Mouse (Mus musculus) myocyte (in vitro differentiated cells): ENCODE results near the gene Lrrk1. TPM values are rescaled to one million over a fixed set of nuclear protein-coding genes. Genes with fewer than 3 reads are reported as not detected.

Experiments used
- H3K27me3 ChIP-seq: one replicate; pipeline ENCODE4 v1.6.1; 2011; ENCODE audit not compliant: control insufficient read depth, insufficient read depth, insufficient read length
- H3K36me3 ChIP-seq: one replicate; pipeline ENCODE4 v1.6.1; 2011; ENCODE audit not compliant: control insufficient read depth, insufficient read depth
- H3K4me2 ChIP-seq: one replicate; pipeline ENCODE4 v1.6.1; 2011; ENCODE audit warnings: low read depth, control low read depth
- H3K4me3 ChIP-seq: one replicate; pipeline ENCODE4 v1.5.1; 2011; ENCODE audit warnings: mild to moderate bottlenecking, control low read depth, moderate library complexity
- H3K79me2 ChIP-seq: one replicate; pipeline ENCODE4 v1.6.1; 2011; ENCODE audit not compliant: control insufficient read depth, insufficient read depth
- H3ac ChIP-seq: one replicate; pipeline ENCODE4 v1.6.1; 2011; ENCODE audit not compliant: control insufficient read depth, insufficient read length
- CEBPB ChIP-seq: IDR thresholded peaks from 2 replicates; pipeline ENCODE4 v1.6.1; 2011; ENCODE audit warnings: mild to moderate bottlenecking, moderate library complexity; ENCODE audit not compliant: poor library complexity, insufficient read depth, severe bottlenecking
- E2F4 ChIP-seq: IDR thresholded peaks from one replicate; pipeline ENCODE4 v1.6.1; 2011; ENCODE audit warnings: mild to moderate bottlenecking, control low read depth, moderate library complexity; ENCODE audit not compliant: insufficient read depth
- MAX ChIP-seq: IDR thresholded peaks from one replicate; pipeline ENCODE4 v1.6.1; 2011; ENCODE audit warnings: low read depth, mild to moderate bottlenecking, control low read depth
- MYOD1 ChIP-seq, 3 experiments: IDR thresholded peaks; one replicate each; pipeline ENCODE4 v1.6.1; 2011; ENCODE audit warnings: control low read depth in 2 of 3, low read depth in 2 of 3, mild to moderate bottlenecking in 2 of 3, moderate library complexity in 1 of 3; ENCODE audit not compliant: insufficient read length in 2 of 3, control insufficient read depth in 1 of 3
- MYOG ChIP-seq, 3 experiments: IDR thresholded peaks; one replicate each; pipeline ENCODE4 v1.6.1; 2011; ENCODE audit warnings: control low read depth in 2 of 3, low read depth in 2 of 3, mild to moderate bottlenecking in 2 of 3; ENCODE audit not compliant: insufficient read length in 2 of 3, control insufficient read depth in 1 of 3, insufficient read depth in 1 of 3
- POLR2A ChIP-seq: IDR thresholded peaks from one replicate; pipeline ENCODE4 v1.6.1; 2011; ENCODE audit warnings: low read depth, mild to moderate bottlenecking, control low read depth, moderate library complexity; ENCODE audit not compliant: insufficient read length
- POLR2AphosphoS2 ChIP-seq: IDR thresholded peaks from one replicate; pipeline ENCODE4 v1.6.1; 2011; ENCODE audit warnings: low read depth, control low read depth; ENCODE audit not compliant: insufficient read length
- REST ChIP-seq: IDR thresholded peaks from one replicate; pipeline ENCODE4 v1.6.1; 2011; ENCODE audit warnings: mild to moderate bottlenecking, control low read depth, moderate library complexity; ENCODE audit not compliant: insufficient read depth, insufficient read length
- SRF ChIP-seq: IDR thresholded peaks from one replicate; pipeline ENCODE4 v1.6.1; 2011; ENCODE audit warnings: low read depth; ENCODE audit not compliant: control insufficient read depth, insufficient read length
- TCF12 ChIP-seq: IDR thresholded peaks from one replicate; pipeline ENCODE4 v1.6.1; 2011; ENCODE audit warnings: mild to moderate bottlenecking, control low read depth; ENCODE audit not compliant: poor library complexity, insufficient read depth, severe bottlenecking
- TCF3 ChIP-seq: IDR thresholded peaks from one replicate; pipeline ENCODE4 v1.6.1; 2011; ENCODE audit warnings: low read depth, control low read depth; ENCODE audit not compliant: insufficient read length
- USF1 ChIP-seq: IDR thresholded peaks from one replicate; pipeline ENCODE4 v1.6.1; 2011; ENCODE audit warnings: low read depth, mild to moderate bottlenecking, control low read depth, moderate library complexity
- polyA plus RNA-seq: library from polyadenylated mRNA; unstranded; fragments of >200 nt; fragmentation: generic; extraction: Trizol; gene quantifications from one replicate; pipeline ENCODE4 v1.2.1, GENCODE M21; 2012; ENCODE audit warnings: missing spikeins

Lrrk1 gene
- polyA plus RNA-seq, 1 experiment: 24.8 TPM

DNA sequence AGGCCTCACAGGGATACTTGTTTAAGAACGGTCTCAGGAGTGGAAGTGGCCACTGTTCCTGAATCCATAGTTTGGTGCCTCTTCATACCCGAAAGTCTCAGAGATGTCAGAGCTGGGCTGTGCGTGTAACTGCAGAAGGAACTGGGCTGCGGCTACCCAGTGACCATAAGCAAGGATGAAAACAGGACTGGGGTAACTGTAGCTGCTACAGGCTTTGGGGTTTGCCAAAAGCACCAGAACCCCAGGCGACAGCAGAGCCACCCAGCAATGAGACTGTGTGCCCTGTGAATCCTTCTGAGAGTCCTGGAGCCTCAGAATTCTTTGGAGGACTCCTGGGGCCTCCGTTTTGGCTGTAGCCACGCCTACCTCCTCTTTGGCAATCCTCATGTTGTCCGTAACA is 13.5 kb upstream of the Lrrk1 start:
- Histone ChIP-seq H3K4me3 (no peak overlapping the region), H3K27me3 (no peaks in the 10 kb centered on the region), H3ac (no peak overlapping the region), H3K36me3 (no peaks in the 10 kb centered on the region), H3K4me2 (no peak overlapping the region), H3K79me2 (no peaks in the 10 kb centered on the region)
- TF ChIP-seq TCF3: no peak
- no peak for TF ChIP-seq TCF12
- TF ChIP-seq E2F4: no peak
- TF ChIP-seq POLR2A: no peak
- no peak for TF ChIP-seq MYOD1 (IDR thresholded peaks at IDR 0.05; ENCODE audit: control insufficient read depth in 1 of 3, insufficient read length in 2 of 3, low read depth in 2 of 3)
- TF ChIP-seq MAX: no peak
- no peak for TF ChIP-seq CEBPB
- no peak for TF ChIP-seq USF1
- TF ChIP-seq REST: no peak
- no peak for TF ChIP-seq SRF
- no peak for TF ChIP-seq MYOG (IDR thresholded peaks at IDR 0.05; ENCODE audit: control insufficient read depth in 1 of 3, insufficient read depth in 1 of 3, insufficient read length in 2 of 3, low read depth in 2 of 3)
- no peak for TF ChIP-seq POLR2AphosphoS2

DNA sequence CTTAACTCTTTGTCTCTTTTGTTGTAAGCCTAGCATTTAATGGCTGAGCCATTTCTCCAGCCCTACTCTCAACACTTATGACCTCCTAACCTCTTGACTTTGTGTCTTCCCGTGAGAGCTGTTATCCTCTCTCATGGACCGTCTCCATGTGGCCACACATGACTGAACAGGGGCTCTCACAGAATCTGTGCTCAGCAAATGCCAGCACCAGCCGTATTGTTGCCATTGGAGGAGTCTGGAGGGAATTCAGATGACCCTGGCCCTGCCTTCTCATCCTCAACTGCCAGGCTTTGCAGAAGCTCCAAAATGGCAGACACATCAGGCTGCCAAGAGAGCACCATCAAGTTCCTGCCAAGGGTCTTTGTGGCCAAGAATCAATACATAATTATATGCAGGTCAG is 9.1 kb upstream of the Lrrk1 start:
- no peak overlapping the region for H3K4me2 ChIP-seq
- no peak overlapping the region for H3ac ChIP-seq
- H3K4me3 ChIP-seq: no peak overlapping the region
- no peaks in the 10 kb centered on the region for H3K79me2 ChIP-seq
- no peaks in the 10 kb centered on the region for H3K27me3 ChIP-seq
- H3K36me3 ChIP-seq: no peaks in the 10 kb centered on the region
- TF ChIP-seq REST: no peak
- no peak for TF ChIP-seq MYOD1 (IDR thresholded peaks at IDR 0.05; ENCODE audit: control insufficient read depth in 1 of 3, insufficient read length in 2 of 3, low read depth in 2 of 3)
- TF ChIP-seq SRF: no peak
- TF ChIP-seq TCF3: no peak
- no peak for TF ChIP-seq TCF12
- TF ChIP-seq MYOG (IDR thresholded peaks at IDR 0.05; ENCODE audit: control insufficient read depth in 1 of 3, insufficient read depth in 1 of 3, insufficient read length in 2 of 3, low read depth in 2 of 3): no peak
- no peak for TF ChIP-seq USF1

DNA sequence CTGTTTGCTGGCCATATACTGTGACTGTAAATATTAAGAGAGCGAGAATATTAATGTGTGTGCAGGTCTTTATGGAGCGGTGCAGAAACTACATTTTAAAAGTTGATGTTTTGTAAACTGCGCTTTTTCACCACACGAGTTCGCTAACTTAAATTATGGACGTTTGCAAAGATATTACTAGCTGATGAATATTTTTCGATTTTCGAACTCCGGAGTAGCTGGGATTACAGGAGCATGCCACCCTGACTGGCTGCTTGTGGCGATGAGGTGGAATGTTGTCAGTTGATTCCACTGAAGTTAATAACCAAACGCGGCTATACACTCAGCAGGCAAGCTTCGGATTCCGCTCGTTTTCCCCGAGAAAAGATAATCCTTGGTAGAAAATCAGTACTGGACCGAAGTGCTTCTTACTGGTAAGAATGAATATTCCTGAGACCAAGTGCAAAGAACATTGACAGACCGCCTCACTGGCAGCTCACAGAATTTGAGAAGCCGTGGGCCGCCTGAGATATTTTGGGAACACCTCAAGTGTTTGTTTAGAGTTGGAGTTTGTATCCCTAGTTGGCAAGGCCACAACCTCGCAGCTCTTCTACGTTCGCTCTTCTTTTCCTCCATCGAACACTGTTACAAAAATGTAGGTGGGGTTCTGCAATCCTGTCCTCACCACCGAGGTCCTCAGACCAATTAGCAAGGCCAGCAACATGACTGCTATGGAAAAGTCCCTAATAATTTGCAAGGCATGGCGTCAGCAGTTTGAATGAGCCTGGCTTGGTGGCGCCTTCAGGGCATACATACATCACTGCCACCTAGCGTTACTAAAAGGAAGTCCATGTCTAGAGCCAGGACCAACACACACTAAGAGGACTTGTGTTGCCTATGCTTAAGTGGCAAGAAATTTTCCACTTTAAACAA is 727 bp upstream of the Lrrk1 start:
- TF ChIP-seq TCF3 (no peak), E2F4 (peak; percentile 33), MAX (no peak), MYOG (IDR thresholded peaks at IDR 0.05; ENCODE audit: control insufficient read depth in 1 of 3, insufficient read depth in 1 of 3, insufficient read length in 2 of 3, low read depth in 2 of 3) (no peak), CEBPB (peak; percentile 82; the same call in 1 of the 2 replicates), POLR2A (peak; percentile 50), MYOD1 (IDR thresholded peaks at IDR 0.05; ENCODE audit: control insufficient read depth in 1 of 3, insufficient read length in 2 of 3, low read depth in 2 of 3) (no peak), POLR2AphosphoS2 (peak; percentile 37), SRF (no peak), TCF12 (no peak), USF1 (no peak), REST (no peak)
- peak overlapping the region; percentile 40 for H3K4me3 ChIP-seq

DNA sequence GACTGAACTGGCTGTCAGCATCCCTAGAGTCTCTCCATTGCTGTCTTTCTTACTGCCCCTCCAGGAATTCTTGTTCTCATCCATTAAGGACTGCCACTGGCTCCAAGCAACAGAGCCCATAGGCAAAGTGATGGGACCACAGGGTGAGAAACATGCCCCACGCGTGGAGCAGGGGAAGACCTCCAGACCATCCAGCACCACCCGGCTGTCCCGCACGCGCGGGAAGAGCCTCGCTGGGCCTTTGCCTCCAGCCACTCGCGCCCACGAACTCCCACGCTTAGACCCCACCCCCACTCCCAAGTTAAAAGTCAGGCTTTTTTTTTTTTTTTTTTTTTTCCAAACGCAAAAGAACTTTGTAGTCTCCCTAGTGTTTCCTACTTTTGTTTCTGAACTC is 734 bp downstream of the Lrrk1 start:
- Histone ChIP-seq H3K27me3 (no peaks in the 10 kb centered on the region), H3K4me3 (peak overlapping the region; percentile 40), H3K36me3 (no peaks in the 10 kb centered on the region), H3K79me2 (peaks cover 62% of the 10 kb centered on the region), H3ac (peak overlapping the region; percentile 88), H3K4me2 (peak overlapping the region; percentile 74)
- TF ChIP-seq E2F4 (no peak), POLR2A (peak; percentile 28)

More for the DNA sequence above, 727 bp upstream of the Lrrk1 start:
- Histone ChIP-seq H3ac (peak overlapping the region; percentile 88), H3K36me3 (no peaks in the 10 kb centered on the region), H3K27me3 (no peaks in the 10 kb centered on the region), H3K4me2 (peak overlapping the region; percentile 95), H3K79me2 (peaks cover 47% of the 10 kb centered on the region)

DNA sequence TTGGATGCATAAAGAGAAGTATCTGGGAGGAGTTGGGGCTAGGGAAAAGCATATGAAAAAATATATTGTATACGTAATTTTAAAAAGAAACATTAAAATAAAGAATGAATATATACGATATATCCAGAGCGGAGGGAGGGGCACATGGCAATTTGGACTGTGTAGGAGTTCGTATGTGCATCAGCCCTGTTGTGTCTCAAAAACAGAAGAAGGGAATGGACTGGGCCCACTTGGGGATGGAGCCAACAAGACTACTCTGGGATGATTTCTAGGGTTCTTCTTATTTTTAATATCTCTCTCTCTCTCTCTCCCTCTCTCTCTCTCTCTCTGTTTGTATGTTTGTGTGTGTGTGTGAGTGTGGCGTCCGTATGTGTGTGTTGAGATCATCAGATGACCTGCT is 1.7 kb downstream of the Lrrk1 start:
- no peaks in the 10 kb centered on the region for H3K36me3 ChIP-seq
- H3ac ChIP-seq: no peak overlapping the region
- no peak for TF ChIP-seq MAX
- TF ChIP-seq MYOG (IDR thresholded peaks at IDR 0.05; ENCODE audit: control insufficient read depth in 1 of 3, insufficient read depth in 1 of 3, insufficient read length in 2 of 3, low read depth in 2 of 3): no peak
- no peak for TF ChIP-seq REST
- no peak for TF ChIP-seq USF1
- TF ChIP-seq POLR2A: no peak
- TF ChIP-seq E2F4: no peak
- TF ChIP-seq TCF12: no peak
- TF ChIP-seq MYOD1 (IDR thresholded peaks at IDR 0.05; ENCODE audit: control insufficient read depth in 1 of 3, insufficient read length in 2 of 3, low read depth in 2 of 3): no peak
- TF ChIP-seq POLR2AphosphoS2: no peak
- peaks cover 72% of the 10 kb centered on the region for H3K79me2 ChIP-seq
- H3K27me3 ChIP-seq: no peaks in the 10 kb centered on the region
- H3K4me3 ChIP-seq: no peak overlapping the region
- H3K4me2 ChIP-seq: peak overlapping the region; percentile 74
